Mouse (Mus musculus) cerebellum, adult 11-12 months (tissue): ENCODE data around the gene Hmgb4.
A peak's percentile ranks its signal among the peaks of the same experiment; 100 is the strongest.

Experiments
- DNase-seq: peaks from one replicate; pipeline ENCODE4 v3.0.0; 2022

Hmgb4 gene

DNA sequence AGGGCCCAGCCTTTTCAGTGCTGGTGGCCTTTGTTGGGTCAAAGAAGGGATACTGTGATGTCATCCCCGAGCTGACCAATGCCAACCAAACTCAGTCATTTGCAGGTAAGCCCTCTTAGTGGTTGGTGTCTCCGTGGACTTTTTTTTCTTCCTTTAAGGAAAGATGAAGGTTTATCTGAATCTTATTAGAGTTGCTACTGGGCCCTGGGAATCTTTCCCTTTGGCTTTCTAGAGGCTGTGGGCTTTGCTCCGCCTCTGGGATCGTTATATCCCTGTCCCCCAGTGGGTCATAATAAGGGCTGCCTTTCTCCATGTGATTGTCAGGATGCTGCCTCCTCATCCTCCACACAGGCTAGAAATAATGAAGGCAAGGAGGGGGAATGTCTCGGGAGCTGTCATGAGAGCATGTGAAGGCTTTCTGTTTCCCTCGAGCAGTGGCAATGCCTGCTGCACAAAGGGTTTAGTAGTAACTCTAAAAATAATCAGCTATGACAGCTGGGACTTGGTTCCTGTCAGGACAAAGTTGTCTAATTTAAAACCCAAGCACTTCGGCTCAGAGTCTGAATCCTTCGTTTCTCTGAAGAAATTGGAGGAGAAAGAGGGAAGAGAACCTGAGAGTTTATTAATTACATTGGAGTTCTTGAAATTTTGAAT lies at the start of gene Hmgb4:
TSS of gene Hmgb4 (minus strand) at position 51 of the 654 bp plus-strand sequence.
- DNase-seq = no peak

DNA sequence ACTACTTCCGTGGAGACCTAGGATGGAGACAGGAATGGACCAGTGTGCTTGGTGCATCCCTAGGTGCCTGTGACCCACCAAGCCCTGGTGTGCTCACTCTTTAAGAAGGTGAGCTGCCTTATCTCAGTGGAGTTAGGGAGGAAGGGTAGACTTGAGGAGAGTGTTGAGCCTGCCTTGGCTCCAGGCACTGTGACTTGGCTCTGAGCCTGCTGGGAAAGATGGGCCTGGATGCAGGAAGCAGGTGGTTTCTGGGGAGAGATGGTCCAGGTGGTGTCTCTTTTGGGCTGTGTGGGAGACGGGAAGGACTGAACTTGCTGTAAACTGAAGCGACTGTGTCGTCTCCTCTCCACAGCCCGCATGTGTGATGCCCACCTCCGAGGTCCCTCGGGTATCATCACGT lies 45.3 kb upstream of the Hmgb4 start:
- peak; percentile 17 for DNase-seq

GRCm38 (mm10) chr4:128304049-128304448 lies 43.3 kb upstream of the Hmgb4 start:
- no peak for DNase-seq

DNA sequence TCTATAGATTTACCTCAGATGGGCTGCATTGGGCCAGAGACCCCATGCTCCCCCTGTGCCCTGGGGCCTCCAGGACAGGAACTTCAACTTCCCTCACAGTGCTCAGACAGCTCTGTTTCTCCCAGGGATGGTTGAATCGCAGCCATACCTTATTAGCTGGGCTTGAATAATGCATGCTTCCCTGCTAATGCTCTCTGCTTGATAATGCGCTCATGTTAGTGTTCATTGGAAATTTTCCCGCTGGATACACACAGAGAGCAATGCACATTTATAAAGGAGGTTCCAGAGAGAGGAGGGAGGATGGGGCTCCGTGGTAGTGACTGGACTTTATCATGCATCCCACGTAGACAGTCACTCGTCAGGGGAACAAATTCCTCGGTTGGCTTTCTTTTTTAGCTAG lies 27.3 kb upstream of the Hmgb4 start:
- no peak for DNase-seq

DNA sequence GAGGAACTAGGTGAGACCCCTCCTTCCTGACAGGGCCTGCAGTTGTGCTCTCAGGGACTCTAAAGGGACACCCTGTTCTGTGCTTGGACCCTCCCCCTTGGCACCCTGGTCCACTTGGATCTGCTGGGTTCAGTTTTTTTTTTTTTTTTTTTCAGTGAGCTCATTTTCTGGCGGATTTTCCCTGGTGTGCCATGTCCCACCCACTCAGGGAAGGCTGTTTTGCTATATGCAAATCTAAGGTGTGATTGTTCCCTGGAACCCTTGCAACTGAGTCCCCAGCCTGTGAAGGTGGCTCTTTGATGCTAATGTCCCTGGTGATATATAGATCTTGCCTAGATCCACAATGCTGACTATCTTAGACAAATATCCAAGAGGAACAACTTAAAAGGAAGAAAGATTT lies 24.3 kb upstream of the Hmgb4 start:
- no peak for DNase-seq

DNA sequence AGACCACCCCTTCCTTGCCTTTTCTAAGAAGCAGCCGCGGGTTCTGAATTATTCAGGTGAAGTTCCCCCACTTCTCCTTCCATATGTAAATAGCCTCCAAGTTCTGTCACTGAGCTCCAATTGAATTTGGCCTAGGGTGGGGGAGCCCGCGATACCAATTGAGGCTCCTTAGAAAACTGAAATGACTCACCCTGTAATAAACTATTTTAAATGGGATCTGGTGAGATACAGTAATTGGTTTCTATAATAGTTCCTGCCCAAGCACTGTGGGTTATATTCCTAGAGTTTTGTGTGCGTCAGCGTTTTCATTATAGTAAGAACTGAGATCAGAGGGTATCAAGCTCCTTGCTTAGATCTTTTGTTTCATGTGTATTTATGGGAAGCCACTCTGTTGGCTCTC lies 14.8 kb upstream of the Hmgb4 start:
- DNase-seq = no peak

DNA sequence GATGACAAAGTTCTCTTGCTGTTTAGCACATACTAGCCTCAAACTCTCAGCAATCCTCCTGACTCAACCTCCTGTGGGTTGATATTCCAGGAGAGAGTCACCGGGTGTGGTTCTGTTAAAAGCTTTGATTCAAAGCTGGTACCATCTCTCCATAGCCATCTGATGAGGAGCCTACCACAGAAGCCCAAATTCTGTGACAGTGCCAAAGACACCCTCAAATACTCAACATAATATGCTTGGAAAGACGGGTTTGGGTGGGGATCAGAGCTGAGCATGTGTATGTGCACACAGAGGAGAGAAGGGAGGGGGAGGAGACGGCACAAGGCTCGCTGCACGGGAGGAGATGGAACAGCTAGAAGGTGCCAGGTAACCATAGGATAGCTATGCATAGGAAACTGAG lies 14.4 kb upstream of the Hmgb4 start:
- DNase-seq = no peak

- DNase-seq = no peak
Observed at GRCm38 (mm10) chr4:128273146-128273545, 12.4 kb upstream of the Hmgb4 start.

DNA sequence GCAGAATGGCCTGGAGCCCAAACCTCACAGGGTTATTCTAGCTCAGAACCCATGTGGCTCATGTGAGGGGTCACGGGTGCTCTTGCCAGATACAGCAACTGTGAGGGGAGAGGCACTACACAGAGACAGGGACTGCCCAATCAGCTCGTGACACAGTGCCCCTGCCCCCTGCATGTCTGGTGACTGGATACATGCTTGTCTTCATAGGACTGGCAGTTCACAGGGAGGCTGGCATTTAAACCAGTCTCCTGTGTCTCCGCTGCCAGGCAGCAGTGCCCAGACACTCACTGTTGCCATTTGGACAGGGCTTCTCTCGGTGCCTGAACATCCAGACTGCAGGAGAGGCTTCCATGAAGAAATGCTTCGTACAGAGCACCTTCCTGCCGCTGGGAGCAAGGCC lies 11.7 kb upstream of the Hmgb4 start:
- peak; percentile 4 for DNase-seq

DNA sequence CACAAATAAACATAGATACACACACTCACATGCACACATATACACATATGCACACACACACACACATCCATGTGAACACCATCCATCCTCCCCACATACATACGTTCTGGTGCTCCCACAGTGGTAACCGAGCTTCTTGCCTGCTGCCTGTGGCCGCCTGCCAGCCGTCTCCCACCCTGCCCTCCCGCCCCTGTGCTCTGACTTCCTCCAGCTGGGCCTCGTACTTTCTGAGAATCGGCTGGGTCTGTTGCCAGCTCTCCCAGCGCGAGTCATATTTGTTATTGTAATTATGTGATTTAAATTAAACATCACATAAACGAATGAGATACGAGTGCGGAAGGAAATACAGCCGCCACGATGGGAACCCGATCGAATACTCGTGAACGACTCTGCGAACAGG lies 10.2 kb upstream of the Hmgb4 start:
- no peak for DNase-seq

- DNase-seq = no peak
Observed at GRCm38 (mm10) chr4:128270177-128270576, 9.4 kb upstream of the Hmgb4 start.

DNA sequence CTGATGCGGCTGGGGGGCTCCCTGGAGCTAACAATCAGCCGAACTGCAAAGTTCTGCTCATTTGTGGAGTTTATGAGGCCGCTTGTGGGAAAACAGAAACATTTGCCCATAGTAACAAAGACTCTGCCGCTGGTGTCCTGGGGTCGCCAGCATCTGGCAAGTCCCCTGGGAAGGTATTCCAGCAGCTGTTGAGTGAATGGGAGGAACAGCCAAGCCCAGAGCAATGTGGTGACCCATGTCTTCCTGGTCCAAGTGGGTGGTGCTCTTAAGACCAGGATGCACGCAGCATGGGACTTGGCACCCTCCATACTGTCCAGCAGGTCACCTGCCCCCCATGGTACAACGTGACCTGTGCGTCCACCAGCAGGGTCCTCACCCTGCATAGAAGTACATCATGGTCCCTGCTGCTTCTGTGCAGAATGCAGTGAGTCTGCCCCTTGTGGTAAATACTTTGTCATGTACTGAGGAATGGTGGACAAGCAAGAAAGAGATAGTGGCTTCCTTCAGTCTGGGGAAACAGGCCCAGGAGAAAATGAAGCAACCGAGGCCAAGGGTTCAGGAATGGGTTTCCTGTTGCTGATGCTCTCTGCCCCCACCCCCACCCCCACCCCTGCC lies 8.6 kb upstream of the Hmgb4 start:
- no peak for DNase-seq

DNA sequence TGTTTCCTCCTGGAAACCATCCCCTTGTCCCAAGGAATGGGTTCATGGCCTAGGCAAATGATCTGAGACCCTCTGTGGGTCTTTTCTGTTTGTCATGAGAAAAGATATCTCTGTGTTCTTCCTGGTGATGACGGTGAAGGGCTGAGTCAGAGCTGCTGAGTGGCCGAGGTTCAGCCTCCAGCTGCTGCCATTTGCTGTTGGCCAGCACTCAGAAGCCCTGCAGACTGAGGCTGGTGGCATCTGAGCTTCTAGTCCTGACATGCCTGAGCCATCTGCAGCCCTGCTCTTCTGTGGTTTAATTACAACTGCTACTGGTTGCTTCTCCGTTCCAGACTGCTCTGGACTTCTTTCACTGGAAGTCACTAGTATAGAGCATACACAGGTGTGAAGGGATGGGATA lies 4.6 kb upstream of the Hmgb4 start:
- no peak for DNase-seq

DNA sequence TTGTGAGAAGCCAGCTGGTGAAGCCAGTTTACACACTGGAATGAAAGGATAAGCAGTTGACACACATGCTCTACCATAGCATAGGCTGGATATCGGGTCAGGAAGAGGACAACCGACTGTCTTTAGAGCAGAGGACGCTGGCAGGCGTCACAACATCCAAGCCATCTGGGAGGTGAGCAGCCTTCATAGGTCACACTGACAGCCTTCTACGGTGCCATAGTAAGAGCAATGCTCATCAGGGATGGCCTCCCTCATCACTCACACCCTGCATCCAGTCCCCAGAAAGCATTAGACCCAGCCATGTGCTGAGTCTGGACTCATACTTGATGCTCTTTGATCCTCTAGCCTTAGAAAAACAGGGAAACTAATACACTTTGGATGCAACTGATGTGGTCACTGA lies 3.7 kb upstream of the Hmgb4 start:
- no peak for DNase-seq

GRCm38 (mm10) chr4:128259211-128259610 lies 1.5 kb downstream of the Hmgb4 start:
- no peak for DNase-seq

GRCm38 (mm10) chr4:128248676-128249075 lies 12.1 kb downstream of the Hmgb4 start:
- DNase-seq = no peak

DNA sequence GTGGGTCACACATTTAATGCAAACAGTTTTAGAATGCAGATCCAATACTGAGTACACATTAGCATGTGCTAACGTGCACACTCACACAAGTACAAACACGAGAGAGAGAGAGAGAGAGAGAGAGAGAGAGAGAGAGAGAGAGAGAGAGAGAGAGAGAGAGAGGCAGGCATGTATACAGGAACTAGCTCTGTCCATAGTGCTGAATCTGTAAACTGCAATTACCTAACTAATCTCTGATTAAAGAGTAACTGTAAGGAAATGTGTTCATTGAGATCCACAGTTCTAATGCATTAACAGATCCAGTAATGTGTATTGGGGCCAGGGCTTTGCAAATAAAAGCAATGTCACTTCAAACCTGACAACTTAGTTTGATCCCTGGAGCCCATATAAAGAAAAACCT lies 15.6 kb downstream of the Hmgb4 start:
- DNase-seq = no peak

DNA sequence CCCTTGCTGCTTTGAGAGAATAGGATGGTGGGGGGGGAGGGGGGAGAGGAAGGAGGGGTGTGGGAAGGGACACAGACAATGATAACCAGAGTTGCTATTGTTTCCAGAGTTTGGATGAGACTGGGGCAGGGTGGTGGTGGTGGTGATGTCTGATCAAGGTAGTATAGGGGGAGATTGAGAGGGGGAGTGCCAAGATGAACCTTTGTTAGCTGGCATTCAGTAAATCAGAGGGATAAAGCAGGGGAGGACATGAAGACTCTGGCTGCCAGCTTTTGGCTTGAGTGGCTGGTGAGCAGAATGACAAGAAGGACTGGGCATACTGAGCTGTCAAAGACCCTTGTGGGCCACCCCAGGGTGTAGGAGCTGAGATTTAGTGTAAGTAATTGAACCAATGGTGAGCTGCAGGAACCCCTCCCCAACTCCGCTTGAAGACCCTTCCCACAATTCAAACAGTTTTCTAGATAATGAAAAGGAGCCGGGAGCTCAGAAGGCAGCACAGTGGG lies 18.9 kb downstream of the Hmgb4 start:
- DNase-seq = no peak

GRCm38 (mm10) chr4:128241075-128241853 lies 19.5 kb downstream of the Hmgb4 start:
- DNase-seq = no peak

DNA sequence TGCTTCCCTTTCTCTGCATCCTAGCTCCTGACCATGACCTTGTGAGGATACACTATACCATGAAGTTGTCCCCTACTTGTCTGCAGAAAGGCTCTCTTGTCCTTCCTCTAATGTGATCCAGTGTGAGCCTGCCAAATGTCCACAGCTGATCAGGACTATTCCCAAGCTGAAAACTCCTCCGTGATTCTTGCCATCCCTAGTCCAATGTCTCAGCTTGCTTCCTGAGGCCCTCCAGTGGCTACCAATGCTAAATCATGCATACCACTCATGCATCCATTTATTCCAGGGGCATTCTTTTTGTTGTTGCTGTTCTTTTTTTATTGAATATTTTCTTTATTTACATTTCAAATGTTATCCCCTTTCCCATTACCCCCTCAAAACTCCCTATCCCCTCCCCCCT lies 21.6 kb downstream of the Hmgb4 start:
- peak; percentile 12 for DNase-seq

GRCm38 (mm10) chr4:128233458-128233857 lies 27.3 kb downstream of the Hmgb4 start:
- no peak for DNase-seq

- no peak for DNase-seq
Observed at GRCm38 (mm10) chr4:128227377-128228316, 33.1 kb downstream of the Hmgb4 start.

GRCm38 (mm10) chr4:128224453-128224852 lies 36.3 kb downstream of the Hmgb4 start:
- no peak for DNase-seq
